Mouse (Mus musculus) T-helper 1 cell (primary cell): ENCODE results near the gene Npffr2.
"Not testable (repeated sequence)": the region's sequence is repeated elsewhere in the genome, so short reads cannot be mapped to it uniquely, and the experiment has no call there.

Experiments used
- in situ Hi-C: fragments of 300-600 bp; cut with MboI, MseI; formaldehyde crosslinking; loops from one replicate; pipeline ENCODE4 v1.15.1; 2025; ENCODE audit warnings: high pct_unique_total_duplicates

Npffr2 gene

DNA sequence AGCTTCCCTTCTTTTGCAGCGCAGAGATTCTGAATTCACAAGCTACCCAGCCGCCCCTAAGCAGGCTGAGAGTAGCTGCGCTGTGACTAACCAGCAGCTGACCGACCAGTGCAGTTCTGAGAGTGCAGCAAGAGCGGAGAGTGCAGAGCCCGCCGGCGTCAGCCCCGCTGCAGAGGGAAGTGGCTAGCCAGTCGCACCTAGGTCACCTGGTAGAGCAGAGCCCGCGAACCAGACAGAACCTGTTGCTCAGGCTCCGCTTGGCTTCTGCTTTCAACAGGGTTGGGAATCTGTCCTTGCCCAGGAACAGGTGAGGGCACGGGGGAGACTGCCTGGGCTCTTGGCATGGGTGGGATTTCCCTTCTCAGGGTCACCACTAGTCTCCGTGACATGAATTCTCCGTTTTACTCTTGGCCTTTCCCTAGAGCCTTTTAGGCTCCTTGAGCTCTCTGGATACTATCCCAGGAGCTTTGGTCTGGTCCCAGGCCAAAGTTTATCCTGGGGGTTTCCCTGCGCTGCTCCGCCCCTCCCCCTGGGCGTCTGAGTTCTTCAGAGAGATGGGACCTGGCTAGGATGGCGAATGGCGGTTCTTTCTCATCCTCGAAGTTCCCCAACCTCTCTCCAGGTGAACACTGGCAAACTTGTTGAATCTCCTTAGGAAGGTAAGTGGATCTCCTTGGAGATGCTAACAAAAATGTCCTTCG is at the start of gene Npffr2:
Gene Npffr2 (plus strand): TSS at position 552 of the 701 bp plus-strand sequence.
- in situ Hi-C loops: no loop called here

DNA sequence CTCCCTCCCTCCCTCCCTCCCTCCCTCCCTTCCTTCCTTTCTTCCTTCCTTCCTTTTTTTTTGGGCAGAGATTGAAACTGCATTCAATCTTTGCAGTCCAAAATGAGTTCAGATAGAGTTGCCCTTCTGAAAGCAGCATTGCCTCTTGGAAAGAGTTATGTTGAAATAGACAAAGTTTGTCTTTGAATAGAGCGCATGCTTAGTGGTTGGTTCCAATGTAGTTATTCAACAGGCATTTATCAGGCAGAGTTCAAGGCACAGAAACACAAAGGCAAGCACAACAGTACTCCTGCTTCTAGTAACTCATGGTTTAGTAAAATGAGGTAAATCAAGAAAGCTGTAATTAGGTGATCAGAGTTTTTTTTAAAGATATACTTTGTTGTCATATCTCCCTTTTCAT is 34.7 kb upstream of the Npffr2 start:
- in situ Hi-C loops: no loop called here

DNA sequence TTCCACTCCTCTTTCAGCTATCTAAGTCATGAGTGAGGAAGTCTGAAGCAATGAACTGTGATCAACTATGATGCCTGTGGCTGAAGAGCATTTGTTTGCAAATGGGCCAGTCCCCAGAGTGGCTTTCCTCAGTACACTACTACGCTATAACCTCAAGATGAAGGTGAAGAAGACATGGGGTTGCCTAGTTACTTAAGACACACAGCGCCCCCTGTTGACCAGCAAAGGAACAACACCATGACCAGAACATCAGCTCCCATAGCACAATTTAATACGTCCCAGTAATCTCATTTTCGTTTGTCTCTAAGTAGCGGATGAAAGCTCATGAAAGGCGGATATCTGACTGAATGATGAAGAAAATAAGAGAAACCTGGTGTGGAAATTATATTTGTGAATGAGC is 27.0 kb upstream of the Npffr2 start:
- in situ Hi-C loops: no loop called here

DNA sequence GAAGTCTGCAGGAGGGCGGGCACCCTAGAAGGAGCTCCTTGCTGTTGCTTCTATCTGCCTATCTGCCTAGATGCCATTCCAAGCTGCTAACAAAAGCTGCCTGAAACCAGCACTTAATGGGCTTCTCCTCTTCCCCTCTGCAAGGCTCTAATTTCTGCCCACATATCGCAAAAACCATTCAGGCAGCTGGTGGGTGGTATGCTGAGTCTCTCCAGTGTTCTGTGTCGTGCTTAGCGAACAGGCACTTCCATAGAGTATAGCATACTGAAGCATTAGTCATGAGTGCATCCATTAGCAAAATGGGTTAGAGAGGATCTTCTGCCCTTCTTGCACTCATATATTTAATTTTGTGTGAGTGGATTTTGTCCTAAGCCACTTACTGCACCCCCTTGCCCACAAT is 8.6 kb upstream of the Npffr2 start:
- in situ Hi-C loops: no loop called here

DNA sequence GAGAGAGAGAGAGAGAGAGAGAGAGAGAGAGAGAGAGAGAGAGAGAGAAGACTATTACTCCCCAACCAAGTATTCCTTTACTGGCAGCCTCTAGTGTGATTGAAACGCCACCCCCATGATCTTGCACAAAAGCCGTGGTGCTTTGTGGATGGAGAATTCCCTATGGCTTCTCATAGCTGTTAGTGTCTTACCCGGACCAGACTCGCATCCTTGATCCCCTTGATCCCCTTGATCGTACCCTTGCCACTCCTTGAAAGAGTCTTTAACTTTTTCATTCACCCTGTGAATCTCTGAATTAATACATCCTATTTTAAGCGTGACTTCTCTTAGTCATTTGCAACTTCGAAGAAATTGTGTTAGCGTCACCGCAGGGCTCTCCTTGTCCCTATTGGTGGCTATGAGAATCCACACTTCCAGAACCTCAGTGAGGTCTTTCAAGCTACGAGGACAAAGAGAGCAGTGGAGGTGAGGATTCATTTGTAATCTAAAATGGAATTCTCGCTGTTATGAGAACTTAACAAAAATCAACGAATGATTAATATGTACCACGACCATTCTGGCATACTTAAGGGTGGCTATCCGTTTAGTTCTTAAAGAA is 949 bp upstream of the Npffr2 start:
- in situ Hi-C loops: no loop called here

DNA sequence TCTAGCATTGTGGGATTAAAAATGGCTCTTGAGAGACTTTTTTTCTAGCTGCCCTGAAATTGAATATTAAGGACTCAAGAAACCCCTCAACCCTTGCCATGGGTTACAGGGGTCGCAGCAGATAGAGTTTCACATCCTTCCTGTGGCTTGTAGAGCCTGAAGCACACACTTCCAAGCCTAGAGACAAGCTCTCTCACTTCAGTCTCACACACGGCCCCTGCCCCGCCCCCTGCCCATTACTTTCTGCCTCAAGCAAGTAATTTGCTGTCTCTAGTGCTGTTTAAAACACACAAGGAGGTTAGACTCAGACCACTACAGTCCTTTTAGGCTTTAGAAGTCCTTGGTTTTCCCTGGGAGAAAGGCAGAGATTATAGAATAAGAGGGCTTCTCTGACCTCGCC is 1.7 kb downstream of the Npffr2 start:
- in situ Hi-C loops: no loop called here

DNA sequence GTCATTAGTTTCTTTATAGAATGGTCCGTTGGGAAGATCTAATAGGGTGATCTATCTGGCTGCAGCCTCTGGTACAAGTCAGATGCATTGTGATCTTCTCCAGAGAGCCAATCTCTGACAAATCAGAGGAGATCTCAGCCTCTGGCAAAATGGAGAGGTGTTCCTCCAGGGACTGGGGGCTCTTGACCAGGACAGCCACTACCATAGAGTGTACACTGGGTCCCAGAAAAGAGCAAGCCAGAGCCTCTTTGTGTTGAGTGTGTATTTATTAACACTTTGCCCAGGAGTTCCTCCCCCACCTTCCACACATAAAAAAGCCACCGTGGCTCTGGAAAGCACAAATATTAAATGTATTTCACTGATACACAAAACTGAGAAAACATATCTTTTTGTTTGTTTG is 2.2 kb downstream of the Npffr2 start:
- in situ Hi-C loops: no loop called here

DNA sequence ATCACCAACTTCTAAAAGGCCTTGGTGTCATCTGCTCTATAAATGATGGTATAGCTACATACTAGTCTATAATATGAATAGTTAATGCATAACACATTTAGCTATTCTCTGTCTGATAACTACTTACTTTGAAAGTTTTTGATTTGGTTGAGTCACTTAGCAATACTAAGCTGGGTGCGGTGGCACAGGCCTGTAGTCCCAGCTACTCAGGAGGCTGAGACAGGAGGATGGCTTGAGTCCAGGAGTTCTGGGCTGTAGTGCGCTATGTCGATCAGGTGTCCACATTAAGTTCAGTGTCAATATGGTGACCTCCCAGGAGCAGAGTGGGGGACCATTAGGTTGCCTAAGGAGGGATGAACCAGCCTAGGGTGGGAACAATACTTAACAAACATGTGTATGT is 8.8 kb downstream of the Npffr2 start:
- in situ Hi-C loops: no loop called here

DNA sequence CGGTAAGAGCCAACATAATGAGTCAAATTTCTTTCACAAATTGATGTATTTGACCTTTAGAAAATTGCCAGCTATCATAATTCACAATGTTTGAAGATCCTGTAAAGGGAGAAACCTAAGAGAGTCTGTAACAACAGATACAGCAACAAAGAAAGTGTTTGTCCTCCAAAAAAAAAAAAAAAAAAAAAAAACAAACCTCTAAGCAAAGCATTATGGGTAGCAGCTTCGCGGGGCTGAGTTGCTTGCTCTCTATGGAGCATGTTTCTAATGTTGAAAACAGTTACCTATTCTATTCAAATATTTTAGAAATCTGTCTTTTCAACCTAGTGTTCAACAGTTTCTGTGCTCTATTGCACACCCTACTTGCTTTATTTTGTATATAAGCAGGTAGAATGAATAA is 15.2 kb downstream of the Npffr2 start:
- in situ Hi-C loops: no loop called here

DNA sequence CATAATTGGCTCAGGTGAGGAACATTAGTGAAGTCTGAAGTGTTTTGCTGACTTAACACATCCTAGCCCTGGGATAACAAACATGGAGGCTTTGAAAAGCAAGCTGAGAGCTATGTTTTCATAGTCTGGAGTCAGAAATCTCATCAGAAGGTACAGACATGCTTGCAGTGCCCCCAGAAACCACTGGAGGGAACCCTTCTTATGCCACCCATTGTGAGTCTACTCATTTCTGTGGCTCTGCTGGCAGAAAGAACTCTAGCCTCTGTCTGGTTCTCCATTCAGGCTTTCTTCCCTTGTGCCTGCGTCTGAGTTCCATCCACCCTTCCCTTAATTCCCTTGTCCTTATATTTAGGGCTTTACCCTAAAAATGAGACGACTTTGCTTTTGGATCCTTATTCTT is 16.2 kb downstream of the Npffr2 start:
- in situ Hi-C loops: no loop called here

DNA sequence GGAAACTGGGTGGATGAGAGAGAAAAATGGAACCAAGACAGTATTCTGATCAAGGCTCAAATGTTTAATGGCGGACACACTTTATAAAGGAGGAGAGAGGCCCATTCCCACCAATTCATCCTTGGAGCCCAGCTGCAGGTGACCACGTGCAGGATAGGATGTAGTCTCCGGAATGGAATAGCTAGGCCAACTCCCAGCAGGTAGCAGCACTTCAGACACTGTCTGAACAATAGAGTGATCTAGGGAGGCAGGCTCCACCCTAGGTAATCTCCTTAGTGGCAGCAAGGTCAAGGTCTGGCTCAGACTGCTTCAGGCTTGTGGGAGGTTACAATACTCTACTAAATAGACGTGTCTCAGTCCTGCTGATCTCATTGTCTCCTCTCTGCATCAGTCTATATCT is 31.9 kb downstream of the Npffr2 start:
- in situ Hi-C loops: not testable (repeated sequence)

DNA sequence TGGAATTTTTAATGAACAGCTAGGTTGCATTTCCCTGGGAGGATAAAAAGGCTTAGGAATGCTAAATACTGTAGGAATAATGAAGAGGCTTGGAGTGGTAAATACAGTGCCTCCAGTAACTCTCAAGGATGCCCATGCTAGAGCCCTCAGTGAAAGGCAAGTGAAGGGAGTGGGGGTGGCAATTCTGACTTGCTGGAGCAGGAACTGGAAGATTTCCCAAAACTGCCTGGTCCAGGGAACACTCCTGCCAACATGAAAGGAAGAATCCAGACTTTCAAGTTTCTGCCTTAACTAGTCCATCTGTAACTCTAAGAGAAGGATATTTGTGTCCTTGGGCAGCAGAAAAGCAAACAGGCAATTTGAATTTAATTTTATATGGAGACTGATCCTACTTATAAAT is 34.2 kb downstream of the Npffr2 start:
- in situ Hi-C loops: no loop called here

DNA sequence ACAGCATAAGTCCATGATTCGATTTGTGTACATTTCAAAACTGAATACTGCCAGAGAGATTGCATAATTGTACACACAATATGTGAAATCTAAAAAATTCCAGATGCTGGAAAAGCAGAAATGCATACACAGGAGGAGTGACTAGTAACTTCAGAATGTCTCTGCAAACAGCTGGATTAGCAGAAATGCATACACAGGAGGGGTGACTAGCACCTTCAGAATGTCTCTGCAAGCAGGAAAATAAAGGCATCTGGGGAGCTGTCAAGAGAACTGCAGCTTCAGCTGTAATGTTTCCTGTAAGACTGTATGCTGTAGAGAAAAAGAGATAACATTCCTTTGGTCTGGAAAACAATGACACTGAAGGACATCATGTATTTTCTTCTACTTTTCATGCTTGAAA is 51.4 kb downstream of the Npffr2 start:
- in situ Hi-C loops: no loop called here

DNA sequence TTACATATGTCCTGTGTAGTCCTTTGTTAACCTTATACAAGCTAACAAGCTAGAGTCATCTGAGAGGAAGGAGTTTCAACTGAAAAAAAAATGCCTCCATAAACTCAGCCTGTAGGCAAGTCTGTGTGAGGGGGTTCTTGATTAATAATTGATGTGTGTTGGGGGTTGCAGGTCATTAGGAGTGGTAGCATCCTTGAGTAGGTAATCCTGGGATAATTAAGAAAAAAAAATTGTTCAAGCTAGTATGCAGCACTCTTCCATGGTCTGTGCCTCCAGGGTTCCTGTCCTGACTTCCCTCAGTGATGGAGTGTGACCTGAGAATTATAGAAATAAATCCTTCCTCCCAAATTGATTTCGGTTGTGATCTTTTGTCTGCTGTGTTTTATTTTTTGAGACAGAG is 52.0 kb downstream of the Npffr2 start:
- in situ Hi-C loops: no loop called here

DNA sequence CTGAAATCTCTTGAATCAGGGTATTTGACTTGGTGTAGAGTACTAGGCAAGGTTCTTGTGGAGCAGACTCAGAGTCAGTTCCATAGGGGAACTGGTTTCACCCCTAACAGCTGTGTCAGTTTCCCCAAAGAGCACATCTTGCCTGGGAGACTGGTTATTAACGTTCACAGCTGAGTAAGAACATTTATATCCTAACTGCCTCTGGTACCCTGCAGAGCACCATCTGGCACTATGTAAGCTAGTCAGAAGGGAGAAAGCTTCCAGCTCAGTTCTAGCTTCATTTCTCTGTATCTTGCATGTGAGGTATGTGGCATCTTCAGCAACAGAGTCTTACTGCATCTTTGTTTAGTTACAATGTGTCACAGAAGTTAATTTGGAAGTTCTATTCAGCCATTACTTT is 53.9 kb downstream of the Npffr2 start:
- in situ Hi-C loops: no loop called here

DNA sequence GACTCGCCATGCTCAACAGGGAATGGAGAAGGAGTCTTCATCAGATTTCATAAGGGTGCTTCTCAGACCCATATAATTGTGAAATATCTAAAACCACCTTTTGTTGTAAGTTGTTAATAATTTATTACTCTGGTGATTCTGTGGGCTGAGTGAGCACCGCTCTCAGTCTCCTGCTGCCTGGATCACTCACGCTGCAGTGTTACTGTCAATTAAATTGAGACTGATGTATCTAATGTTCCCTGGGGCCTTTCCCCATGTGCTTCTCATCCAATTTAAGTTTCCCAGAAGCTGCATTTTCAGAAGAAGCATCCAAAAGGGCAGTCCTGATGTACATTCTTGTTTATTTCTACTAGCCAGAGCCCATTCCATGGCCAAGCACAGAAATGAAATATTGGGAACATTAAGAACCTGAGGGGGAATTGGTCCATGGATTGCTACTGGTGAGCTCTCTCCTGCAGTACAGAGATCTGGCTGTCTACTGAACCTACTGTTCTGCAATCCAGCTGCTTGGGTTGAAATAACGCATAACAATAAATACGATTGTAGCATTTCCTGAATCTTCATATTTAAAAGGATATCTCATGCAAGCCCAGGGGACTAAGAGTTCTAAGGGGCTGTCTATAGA is 54.6 kb downstream of the Npffr2 start:
- in situ Hi-C loops: no loop called here

DNA sequence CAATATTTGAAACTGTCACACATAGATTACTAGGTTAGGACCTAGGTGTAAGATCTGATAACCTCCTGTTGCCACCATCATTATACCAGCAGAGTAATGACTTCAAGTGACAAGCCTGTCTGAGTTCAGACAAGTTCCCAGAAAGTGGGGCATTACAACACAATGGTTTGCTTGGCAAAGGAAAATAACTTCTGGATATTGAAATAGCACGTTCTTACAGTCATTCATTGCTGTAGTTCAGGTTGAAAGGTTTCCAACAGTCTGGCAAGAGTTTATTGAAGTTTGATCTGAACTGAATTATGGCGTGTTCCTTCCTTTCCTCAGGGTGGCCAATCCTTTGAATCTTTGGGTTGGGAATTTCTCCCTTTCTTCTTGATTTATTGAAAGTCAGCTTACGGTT is 57.8 kb downstream of the Npffr2 start:
- in situ Hi-C loops: no loop called here

DNA sequence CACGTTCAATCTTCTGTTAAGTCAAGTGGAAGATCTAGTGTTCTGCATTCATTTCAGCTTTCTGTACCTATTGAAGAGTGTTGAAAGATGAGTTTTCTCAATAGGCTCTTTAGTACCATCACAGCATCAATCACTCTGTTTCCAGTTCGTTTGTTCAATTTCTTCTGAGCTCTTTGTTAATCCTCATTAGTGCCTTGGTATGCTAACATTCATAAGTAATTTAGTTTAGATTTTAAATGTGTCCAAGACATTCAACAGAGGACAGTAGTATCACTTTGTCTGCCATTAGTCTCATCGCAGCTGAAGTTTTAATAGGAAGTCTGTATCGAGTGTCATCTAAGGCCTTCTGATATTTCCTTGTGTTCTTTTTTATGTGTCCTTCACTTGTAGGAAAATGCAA is 65.1 kb downstream of the Npffr2 start:
- in situ Hi-C loops: no loop called here

DNA sequence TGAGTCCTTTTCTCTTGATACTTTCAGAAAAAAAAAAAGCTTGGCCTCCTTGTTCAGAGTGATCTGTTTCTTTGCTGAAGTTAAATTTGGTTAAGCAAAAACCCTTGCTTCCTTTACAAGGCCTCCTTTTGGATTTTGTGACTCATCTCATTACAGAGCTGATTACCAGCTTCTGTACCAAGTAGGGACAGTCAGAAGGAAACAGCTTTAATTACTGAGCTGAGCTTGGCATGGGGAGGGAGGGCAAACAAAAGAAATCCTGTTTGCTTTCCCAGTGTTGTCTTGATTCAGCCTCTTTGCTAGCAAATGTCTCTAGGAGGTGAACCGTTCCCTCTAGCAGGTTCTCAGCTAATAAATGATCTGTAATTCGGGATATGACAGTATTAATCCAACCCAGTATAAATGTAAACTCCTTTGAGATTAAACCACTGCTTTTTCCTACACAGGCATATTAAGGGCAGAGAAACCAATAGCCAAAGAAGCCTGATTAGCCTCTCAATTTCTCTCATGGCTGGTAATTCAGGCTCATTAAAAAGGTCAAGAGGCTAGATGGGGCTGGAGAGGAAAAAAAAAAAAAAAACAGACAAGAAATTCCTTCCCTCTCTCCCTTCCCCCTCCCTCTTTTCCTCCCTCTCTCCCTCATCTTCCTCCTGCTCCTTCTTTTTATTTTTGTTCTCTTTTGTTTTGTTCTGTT is 84.2 kb downstream of the Npffr2 start:
- in situ Hi-C loops: loop anchor here (10.0 kb wide), 1 partner anchor 247 kb away; no protein-coding TSS in a partner anchor

DNA sequence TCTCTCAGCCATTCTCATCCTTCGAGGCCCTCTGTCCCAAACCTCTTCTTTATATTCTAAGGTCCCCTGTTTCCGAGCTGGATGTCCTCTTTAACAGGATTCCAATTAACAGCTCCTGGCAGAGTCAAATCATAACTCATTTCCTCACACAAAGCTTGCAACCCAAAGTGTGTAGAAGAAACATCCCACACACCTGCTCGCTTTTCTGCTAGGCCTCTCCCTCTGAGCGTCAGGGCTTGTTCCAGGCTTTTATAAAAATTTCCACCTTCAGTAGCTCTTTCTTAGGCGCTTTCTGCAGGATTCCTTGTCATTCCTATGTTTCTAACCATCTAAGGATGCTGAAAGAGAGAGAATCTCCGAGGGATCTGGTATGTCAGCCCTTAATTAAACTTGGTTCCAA is 85.0 kb downstream of the Npffr2 start:
- in situ Hi-C loops: loop anchor here (10.0 kb wide), 1 partner anchor 247 kb away; no protein-coding TSS in a partner anchor

DNA sequence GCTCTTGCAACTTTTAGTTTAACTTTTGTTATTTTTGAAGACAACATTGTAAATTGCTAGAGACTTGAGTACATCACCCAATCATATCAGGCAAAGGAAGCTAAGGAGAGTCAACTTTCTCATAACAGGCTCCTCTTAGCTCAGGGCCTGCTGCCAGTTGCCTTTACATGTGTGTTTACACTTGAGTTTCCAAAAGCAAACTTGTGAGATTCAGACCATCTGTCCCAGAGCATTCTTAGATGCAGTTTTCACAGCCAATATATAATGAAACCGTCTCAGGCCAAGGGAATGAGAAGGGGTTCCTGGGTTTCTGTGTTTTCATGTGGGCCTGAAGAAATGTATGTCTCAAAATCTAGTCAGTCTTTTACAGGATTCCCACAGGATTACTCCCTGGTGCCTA is 104.4 kb downstream of the Npffr2 start:
- in situ Hi-C loops: no loop called here
